10 mouse cellular contexts compared by ENCODE assay signal in the genomic region with DNA sequence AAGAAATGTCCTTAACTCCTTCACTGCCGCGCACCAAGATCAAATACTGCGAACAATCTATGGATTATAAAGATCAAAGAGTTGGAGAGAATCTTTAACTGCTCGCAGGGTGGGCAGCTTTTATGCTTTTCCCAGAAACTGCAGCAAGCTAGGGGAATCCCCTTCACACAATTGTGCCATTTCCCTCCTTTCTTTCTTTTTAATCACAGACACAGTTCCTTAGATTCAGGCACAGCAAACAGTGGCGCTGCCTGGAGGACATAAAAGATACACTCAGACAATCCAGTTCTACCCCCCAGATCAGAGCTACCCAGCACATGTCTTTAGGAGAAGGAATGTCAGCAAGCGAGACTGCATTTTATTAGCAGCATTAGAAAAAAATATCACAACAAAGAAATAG.
DNase-seq lines count a peak whose midpoint lies in the region; ATAC-seq and TF ChIP-seq lines count a peak whose summit lies in the region.
"Had no signal": no experiment of that assay in that cellular context is flagged by ENCODE, and none has a peak within 500 bp of the region (broad histone marks: within the 10 kb centered on the region; RNA-seq: fewer than 3 reads in every experiment).

No protein-coding gene starts in this region.

- no peaks in the 10 kb centered on the region for H3K9me3 ChIP-seq in lung, embryonic 16.5 days (ENCODE audit: control insufficient read depth, low read length)
- no peaks in the 10 kb centered on the region for H3K9me3 ChIP-seq in forebrain, embryonic 14.5 days (replicated peaks; ENCODE audit: control insufficient read depth, low read length)
- no peaks in the 10 kb centered on the region for H3K9me3 ChIP-seq in intestine, postnatal 0 days (ENCODE audit: control insufficient read depth)
- no peaks in the 10 kb centered on the region for H3K9me3 ChIP-seq in stomach, embryonic 15.5 days

- TF ChIP-seq CTCF in intestine, postnatal 0 days (IDR thresholded peaks at IDR 0.05; ENCODE audit: low read depth), result no peak

- 32% methylated on average over 6 of the region's 6 CpGs for WGBS in lung, embryonic 16.5 days
- WGBS in forebrain, embryonic 14.5 days, result 12% methylated on average over 6 of the region's 6 CpGs
- 39% methylated on average over 6 of the region's 6 CpGs for WGBS in intestine, postnatal 0 days
- 63% methylated on average over 6 of the region's 6 CpGs for WGBS in stomach, embryonic 15.5 days

- H3K27ac ChIP-seq in lung, embryonic 16.5 days (ENCODE audit: low read length), result no peak overlapping the region
- H3K27ac ChIP-seq in forebrain, embryonic 14.5 days (ENCODE audit: low read depth, low read length), result no peak overlapping the region
- no peak overlapping the region for H3K27ac ChIP-seq in intestine, postnatal 0 days (ENCODE audit: low read depth, low read length)
- no peak overlapping the region for H3K27ac ChIP-seq in stomach, embryonic 15.5 days
- H3K27ac ChIP-seq: gastrocnemius, adult 2 months had no signal

- H3K4me3 ChIP-seq in lung, embryonic 16.5 days (ENCODE audit: low read length), result peak overlapping the region; percentile 22
- H3K4me3 ChIP-seq in forebrain, embryonic 14.5 days (ENCODE audit: low read depth, low read length), result peak overlapping the region; percentile 16; the same call in 1 of the 2 replicates
- no peak overlapping the region for H3K4me3 ChIP-seq in intestine, postnatal 0 days (ENCODE audit: low read depth, low read length)
- no peak overlapping the region for H3K4me3 ChIP-seq in stomach, embryonic 15.5 days (replicated peaks)
- H3K4me3 ChIP-seq: gastrocnemius, adult 2 months had no signal

- peaks cover 4% of the 10 kb centered on the region; the same call in 1 of the 2 replicates for H3K4me1 ChIP-seq in lung, embryonic 16.5 days (replicated peaks; ENCODE audit: control insufficient read depth, insufficient read depth, low read length)
- H3K4me1 ChIP-seq in forebrain, embryonic 14.5 days (ENCODE audit: control insufficient read depth, insufficient read depth, low read length), result 0 out of 2 replicates have a peak, but pooled peaks cover 9% of the 10 kb centered on the region
- H3K4me1 ChIP-seq in intestine, postnatal 0 days (replicated peaks; ENCODE audit: control insufficient read depth, insufficient read depth, low read length), result no peaks in the 10 kb centered on the region; the same call in 1 of the 2 replicates
- 0 out of 2 replicates have a peak, but pooled peaks cover 4% of the 10 kb centered on the region for H3K4me1 ChIP-seq in stomach, embryonic 15.5 days

- no peak for ATAC-seq in lung, embryonic 16.5 days (ENCODE audit: low read depth)
- peak; percentile 56; the same call in 1 of the 2 replicates for ATAC-seq in forebrain, embryonic 14.5 days
- ATAC-seq in intestine, postnatal 0 days, result no peak
- ATAC-seq in stomach, embryonic 15.5 days (ENCODE audit: insufficient read depth, low FRiP score, low read depth), result no peak
- ATAC-seq: liver, postnatal 0 days had no signal

- DNase-seq in lung, postnatal 10 days, result no peak
- DNase-seq in forebrain, embryonic 14.5 days (ENCODE audit: low spot score), result peak; percentile 36
- DNase-seq in frontal cortex, postnatal 25 days (ENCODE audit: low spot score in 2 of 2), result no peak
- DNase-seq in c-Kit-positive CD71-positive TER-119-positive erythroid progenitor cells, embryonic 14.5 days (ENCODE audit: low spot score), result no peak
- DNase-seq: gastrocnemius, adult 2 months; thymus, postnatal 4 days had no signal

- H3K27me3 ChIP-seq in lung, embryonic 16.5 days (ENCODE audit: control insufficient read depth, insufficient read depth, low read depth, low read length), result no peaks in the 10 kb centered on the region
- no peaks in the 10 kb centered on the region for H3K27me3 ChIP-seq in forebrain, embryonic 14.5 days (replicated peaks; ENCODE audit: control insufficient read depth, insufficient read depth, low read length)
- H3K27me3 ChIP-seq in intestine, postnatal 0 days (replicated peaks; ENCODE audit: control insufficient read depth, insufficient read depth, low read length), result no peaks in the 10 kb centered on the region
- H3K27me3 ChIP-seq in stomach, embryonic 15.5 days (replicated peaks), result no peaks in the 10 kb centered on the region

- peak overlapping the region; percentile 41 for H3K4me2 ChIP-seq in lung, embryonic 16.5 days (ENCODE audit: low read depth, low read length)
- H3K4me2 ChIP-seq in forebrain, embryonic 14.5 days (ENCODE audit: low read length), result peak overlapping the region; percentile 54
- H3K4me2 ChIP-seq in intestine, postnatal 0 days (replicated peaks; ENCODE audit: low read depth), result 0 out of 2 replicates have a peak overlapping the region, but pooled peaks have one; percentile 9
- peak overlapping the region; percentile 44; the same call in 1 of the 2 replicates for H3K4me2 ChIP-seq in stomach, embryonic 15.5 days

- no peaks in the 10 kb centered on the region for H3K36me3 ChIP-seq in lung, embryonic 16.5 days (ENCODE audit: control insufficient read depth, insufficient read depth, low read length)
- H3K36me3 ChIP-seq in forebrain, embryonic 14.5 days (ENCODE audit: control insufficient read depth, insufficient read depth, low read length), result no peaks in the 10 kb centered on the region
- no peaks in the 10 kb centered on the region for H3K36me3 ChIP-seq in intestine, postnatal 0 days (ENCODE audit: control insufficient read depth, insufficient read depth)
- no peaks in the 10 kb centered on the region for H3K36me3 ChIP-seq in stomach, embryonic 15.5 days

- peak overlapping the region; percentile 11; the same call in 1 of the 2 replicates for H3K9ac ChIP-seq in lung, embryonic 16.5 days (ENCODE audit: low read length)
- H3K9ac ChIP-seq in forebrain, embryonic 14.5 days (ENCODE audit: low read length), result peak overlapping the region; percentile 33; the same call in 1 of the 2 replicates
- H3K9ac ChIP-seq in intestine, postnatal 0 days (ENCODE audit: low read depth, low read length), result no peak overlapping the region
- H3K9ac ChIP-seq in stomach, embryonic 15.5 days, result no peak overlapping the region
- H3K9ac ChIP-seq: liver, postnatal 0 days had no signal

Comparison
In these comparisons a context has a peak if more than half of its experiments do, and no peak if none do; other contexts are left out.
1. H3K4me3 ChIP-seq: peak in lung, embryonic 16.5 days (single experiment) and forebrain, embryonic 14.5 days (single experiment); none in intestine, postnatal 0 days (single experiment) and stomach, embryonic 15.5 days (single experiment).
2. H3K9ac ChIP-seq: peak in lung, embryonic 16.5 days (single experiment) and forebrain, embryonic 14.5 days (single experiment); none in intestine, postnatal 0 days (single experiment) and stomach, embryonic 15.5 days (single experiment).
3. Peak in every context shown above with its lines, with median percentiles within 50 percentile points of each other: H3K4me2 ChIP-seq.